16 mouse cellular contexts compared by ENCODE assay signal in genomic region chr3:66574321-66574720, GRCm38 (mm10).
"Had no signal": no experiment of that assay in that cellular context is flagged by ENCODE, and none has a peak within 500 bp of the region (broad histone marks: within the 10 kb centered on the region; RNA-seq: fewer than 3 reads in every experiment).

No protein-coding gene starts in this region.

- H3K9me3 ChIP-seq: kidney, embryonic 15.5 days; liver, embryonic 15.5 days; megakaryocyte, embryonic 14.5 days; midbrain, embryonic 15.5 days; neural tube, embryonic 12.5 days; stomach, embryonic 15.5 days had no signal

- ATAC-seq: intestine, embryonic 16.5 days; lung, postnatal 0 days; midbrain, embryonic 15.5 days had no signal

- H3K4me1 ChIP-seq: kidney, embryonic 15.5 days; liver, embryonic 15.5 days; megakaryocyte, embryonic 14.5 days; midbrain, embryonic 15.5 days; neural tube, embryonic 12.5 days; stomach, embryonic 15.5 days had no signal

- H3K27me3 ChIP-seq: kidney, embryonic 15.5 days; liver, embryonic 15.5 days; midbrain, embryonic 15.5 days; neural tube, embryonic 12.5 days; stomach, embryonic 15.5 days had no signal

- H3K4me3 ChIP-seq: kidney, embryonic 15.5 days; liver, embryonic 15.5 days; megakaryocyte, embryonic 14.5 days; midbrain, embryonic 15.5 days; neural tube, embryonic 12.5 days; stomach, embryonic 15.5 days had no signal

- H3K9ac ChIP-seq: kidney, embryonic 15.5 days; liver, embryonic 15.5 days; midbrain, embryonic 15.5 days; neural tube, embryonic 12.5 days; stomach, embryonic 15.5 days had no signal

- H3K4me2 ChIP-seq: kidney, embryonic 15.5 days; liver, embryonic 15.5 days; midbrain, embryonic 11.5 days; midbrain, embryonic 15.5 days; neural tube, embryonic 12.5 days; stomach, embryonic 15.5 days had no signal

- DNase-seq: kidney, adult 2 months; kidney, postnatal 14 days; layer of hippocampus, postnatal 36 days; liver; lung, adult 2 months; thymus, postnatal 4 days had no signal

- H3K36me3 ChIP-seq: kidney, embryonic 15.5 days; liver, embryonic 15.5 days; midbrain, embryonic 15.5 days; neural tube, embryonic 12.5 days; stomach, embryonic 15.5 days had no signal

- H3K27ac ChIP-seq: kidney, embryonic 15.5 days; liver, embryonic 15.5 days; macrophage; midbrain, embryonic 15.5 days; neural tube, embryonic 12.5 days; stomach, embryonic 15.5 days had no signal
